Mouse (Mus musculus): ENCODE data around the gene Arhgef3. TPM values are rescaled to one million over a fixed set of nuclear protein-coding genes. Genes with fewer than 3 reads are reported as not detected.

Arhgef3 gene
- polyA plus RNA-seq, 1 experiment = 40.2 TPM

DNA sequence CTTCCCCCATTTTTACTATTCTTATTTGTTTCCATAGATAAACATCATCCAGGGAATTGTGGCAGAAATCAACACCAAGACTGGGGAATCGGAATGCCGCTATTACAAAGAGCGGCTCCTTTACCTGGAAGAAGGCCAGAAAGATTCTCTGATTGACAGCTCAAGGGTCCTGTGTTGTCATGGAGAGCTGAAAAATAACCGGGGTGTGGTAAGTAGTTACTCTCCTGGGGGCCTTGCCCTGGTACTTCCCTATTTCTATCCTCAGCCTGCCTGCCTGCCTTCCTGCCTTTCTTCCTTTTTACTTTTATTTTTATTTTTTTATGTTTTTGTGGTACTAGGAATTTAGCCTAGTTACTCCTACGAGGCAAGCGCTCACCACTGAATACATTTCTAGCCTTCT lies 282.8 kb downstream of the Arhgef3 start:
- no peak for DNase-seq (ENCODE audit: extremely low spot score in 1 of 2, low spot score in 1 of 2)

GRCm38 (mm10) chr14:27400495-27400894 lies 285.8 kb downstream of the Arhgef3 start:
- DNase-seq (ENCODE audit: extremely low spot score in 1 of 2, low spot score in 1 of 2) = no peak

- no peak for DNase-seq (ENCODE audit: extremely low spot score in 1 of 2, low spot score in 1 of 2)
These were observed 287.1 kb downstream of the Arhgef3 start for GRCm38 (mm10) chr14:27401717-27402278.

GRCm38 (mm10) chr14:27402332-27403250 lies 287.9 kb downstream of the Arhgef3 start:
- no peak for DNase-seq (ENCODE audit: extremely low spot score in 1 of 2, low spot score in 1 of 2)

GRCm38 (mm10) chr14:27405452-27405851 lies 290.8 kb downstream of the Arhgef3 start:
- no peak for DNase-seq (ENCODE audit: extremely low spot score in 1 of 2, low spot score in 1 of 2)

DNA sequence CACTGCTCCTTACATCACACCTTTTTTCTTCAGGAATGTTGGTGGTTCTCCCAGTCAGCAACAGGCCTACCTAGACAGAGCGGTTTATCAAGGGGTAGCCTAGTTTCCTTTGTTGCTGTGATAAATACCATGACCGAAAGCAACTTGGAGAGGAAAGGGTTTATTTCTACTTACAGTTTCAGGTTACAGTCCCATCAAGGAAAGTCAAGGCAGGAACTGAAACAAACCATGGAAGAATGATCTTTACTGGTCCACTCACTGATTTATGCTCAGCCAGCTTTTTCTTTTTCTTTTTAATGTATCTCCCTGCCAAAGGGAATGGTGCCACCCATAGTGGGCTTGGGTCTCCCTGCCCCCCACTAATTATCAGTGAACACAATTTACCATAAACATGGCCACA lies 291.2 kb downstream of the Arhgef3 start:
- no peak for DNase-seq (ENCODE audit: extremely low spot score in 1 of 2, low spot score in 1 of 2)

GRCm38 (mm10) chr14:27408240-27408639 lies 293.5 kb downstream of the Arhgef3 start:
- DNase-seq (ENCODE audit: extremely low spot score in 1 of 2, low spot score in 1 of 2) = no peak

GRCm38 (mm10) chr14:27409662-27410061 lies 295.0 kb downstream of the Arhgef3 start:
- DNase-seq (ENCODE audit: extremely low spot score in 1 of 2, low spot score in 1 of 2) = no peak

DNA sequence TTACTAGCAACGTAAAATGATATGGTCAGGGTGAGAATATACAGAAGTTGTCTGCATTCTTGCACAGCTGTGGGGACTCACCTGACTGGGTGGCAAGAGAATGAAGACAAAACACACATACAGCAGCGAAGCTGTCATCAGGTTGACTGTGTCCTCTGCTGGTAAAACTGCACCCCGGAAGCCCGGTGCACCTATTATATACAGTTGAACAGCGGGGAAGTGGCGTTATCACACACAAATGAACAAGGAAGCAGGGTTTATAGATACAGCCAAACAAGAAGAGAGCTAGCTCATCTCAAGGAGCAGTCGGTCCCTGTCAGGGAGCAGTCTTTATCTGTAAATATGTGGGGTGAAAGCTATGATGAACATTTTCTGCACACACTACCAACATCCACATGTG lies 296.8 kb downstream of the Arhgef3 start:
- no peak for DNase-seq (ENCODE audit: extremely low spot score in 1 of 2, low spot score in 1 of 2)

DNA sequence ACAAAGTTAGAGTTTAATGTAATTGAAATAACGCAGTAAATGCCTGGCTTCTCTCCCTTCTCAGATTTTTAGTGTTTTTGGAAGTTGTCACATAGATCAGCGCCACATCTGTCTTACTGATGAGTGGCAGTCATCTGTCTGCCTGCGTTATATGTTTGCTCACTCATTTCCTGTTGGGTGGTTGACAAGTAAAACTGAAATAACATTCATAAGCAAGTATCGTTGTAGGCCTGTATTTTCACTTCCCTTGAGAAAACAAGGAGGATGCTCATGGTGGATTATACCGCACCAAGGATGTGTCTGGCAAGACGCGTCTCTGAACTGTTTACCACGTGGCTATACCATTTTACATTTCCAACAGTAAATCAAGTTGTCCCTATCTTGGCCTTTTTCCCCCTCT lies 298.0 kb downstream of the Arhgef3 start:
- DNase-seq (ENCODE audit: extremely low spot score in 1 of 2, low spot score in 1 of 2) = no peak

DNA sequence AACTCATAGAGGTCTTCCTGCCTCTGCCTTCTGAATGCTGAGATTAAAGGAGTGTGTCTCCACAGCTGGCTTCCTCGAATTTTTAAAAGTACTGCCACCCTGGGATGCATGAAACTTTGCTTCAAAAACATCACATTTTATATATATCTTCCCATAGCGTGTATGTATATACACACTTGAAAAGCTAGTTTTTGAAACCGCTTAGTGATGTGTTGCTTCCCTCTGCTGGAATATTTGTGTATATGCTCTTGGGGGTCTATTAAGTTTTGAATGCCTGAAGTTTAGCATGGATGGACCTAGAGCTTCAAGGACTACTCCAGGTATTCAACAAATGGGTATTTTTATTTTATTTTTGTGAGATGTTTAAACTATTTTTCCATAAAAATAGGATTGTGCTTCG lies 299.3 kb downstream of the Arhgef3 start:
- DNase-seq (ENCODE audit: extremely low spot score in 1 of 2, low spot score in 1 of 2) = peak in 1 of 2 experiments; percentile 71

DNA sequence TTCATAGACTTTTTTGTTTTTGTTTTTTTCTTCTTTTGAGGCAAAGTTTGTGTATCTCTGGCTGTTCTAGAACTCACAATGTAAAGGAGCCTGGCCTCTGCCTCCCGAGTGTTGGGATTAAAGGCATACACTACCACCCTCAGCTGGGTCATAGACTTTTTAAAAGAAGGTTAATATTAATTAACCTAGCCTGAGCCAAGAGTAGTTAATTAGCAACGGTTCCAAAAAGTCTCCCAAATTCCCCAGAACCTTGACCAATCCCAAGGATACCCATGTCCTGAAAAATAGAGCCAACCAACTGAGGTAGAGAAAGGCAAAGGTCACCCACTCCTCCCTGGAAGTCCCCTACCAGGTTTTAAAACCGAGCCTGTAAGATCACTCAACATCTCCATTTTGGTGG lies 306.1 kb downstream of the Arhgef3 start:
- DNase-seq (ENCODE audit: extremely low spot score in 1 of 2, low spot score in 1 of 2) = no peak

GRCm38 (mm10) chr14:27422301-27422700 lies 307.6 kb downstream of the Arhgef3 start:
- no peak for DNase-seq (ENCODE audit: extremely low spot score in 1 of 2, low spot score in 1 of 2)

DNA sequence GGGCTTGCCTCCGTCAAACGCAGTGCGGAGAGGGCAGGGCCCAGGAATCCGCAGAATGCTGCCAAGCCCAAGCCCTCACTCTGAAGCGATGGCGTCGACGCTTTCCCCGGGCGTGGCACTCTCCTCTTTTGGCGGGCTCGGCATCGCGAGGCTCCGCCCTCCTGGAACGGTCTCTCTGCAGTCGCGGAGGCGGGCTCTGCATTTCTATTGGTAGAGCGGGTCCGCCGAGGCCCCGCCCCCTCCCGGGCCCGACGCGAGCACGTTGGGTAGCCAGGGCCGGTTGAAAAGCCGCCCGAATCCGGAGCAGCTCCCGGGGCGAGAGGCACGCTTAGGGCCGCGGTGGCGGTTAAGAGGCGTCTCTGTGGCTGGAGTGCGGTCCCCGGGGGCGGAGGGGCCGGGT lies 313.9 kb downstream of the Arhgef3 start, which contains the start of gene Fam208a:
Gene Fam208a (plus strand): TSS at position 262 of the 400 bp plus-strand sequence.
- peak; percentile 85 to 90 for DNase-seq (ENCODE audit: extremely low spot score in 1 of 2, low spot score in 1 of 2)

- DNase-seq (ENCODE audit: extremely low spot score in 1 of 2, low spot score in 1 of 2) = peak; percentile 70 to 85
These were observed 314.4 kb downstream of the Arhgef3 start for GRCm38 (mm10) chr14:27428973-27429711.

- no peak for DNase-seq (ENCODE audit: extremely low spot score in 1 of 2, low spot score in 1 of 2)
These were observed 315.6 kb downstream of the Arhgef3 start for GRCm38 (mm10) chr14:27430280-27430679.

DNA sequence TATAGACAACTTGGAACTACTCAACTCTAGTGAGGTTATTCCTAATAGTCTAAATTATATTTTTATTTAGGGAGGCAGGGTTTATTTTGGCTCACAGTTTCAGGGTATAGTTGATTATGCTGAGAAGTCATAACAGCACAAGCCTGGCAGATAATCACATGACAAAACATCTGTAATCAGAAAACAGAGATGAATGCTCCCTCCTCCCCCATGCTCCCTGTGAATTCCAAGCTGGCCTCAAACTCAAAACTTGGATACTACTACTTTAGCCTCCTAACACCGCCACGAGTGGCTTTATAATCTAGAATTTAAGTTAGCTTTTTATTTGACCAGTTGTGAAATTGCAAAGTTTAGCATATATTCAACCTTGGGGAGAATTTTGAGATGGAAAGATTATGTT lies 317.4 kb downstream of the Arhgef3 start:
- no peak for DNase-seq (ENCODE audit: extremely low spot score in 1 of 2, low spot score in 1 of 2)

- DNase-seq (ENCODE audit: extremely low spot score in 1 of 2, low spot score in 1 of 2) = no peak
These were observed 321.4 kb downstream of the Arhgef3 start for GRCm38 (mm10) chr14:27436116-27436515.

- no peak for DNase-seq (ENCODE audit: extremely low spot score in 1 of 2, low spot score in 1 of 2)
These were observed 322.1 kb downstream of the Arhgef3 start for GRCm38 (mm10) chr14:27436826-27437225.

DNA sequence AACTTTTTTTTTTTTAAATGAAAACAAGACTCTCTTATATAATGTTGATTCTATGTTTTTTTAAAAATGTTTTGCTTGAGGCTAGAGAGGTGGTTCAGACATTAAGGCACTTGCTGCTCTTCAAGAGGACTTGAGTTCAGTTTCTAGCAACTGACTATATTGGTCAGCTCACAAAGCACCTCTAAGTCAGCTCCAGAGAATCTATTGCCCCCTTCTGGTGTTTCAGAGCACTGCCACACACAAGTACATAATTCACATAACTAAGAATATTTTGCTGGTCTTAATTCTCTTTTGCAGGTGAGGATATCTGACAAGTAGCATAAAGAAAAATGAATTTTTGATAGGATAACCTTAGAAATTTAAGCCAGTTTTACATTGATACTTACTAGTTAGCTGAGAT lies 326.2 kb downstream of the Arhgef3 start:
- DNase-seq (ENCODE audit: extremely low spot score in 1 of 2, low spot score in 1 of 2) = no peak

- DNase-seq (ENCODE audit: extremely low spot score in 1 of 2, low spot score in 1 of 2) = peak in 1 of 2 experiments; percentile 19
These were observed 330.2 kb downstream of the Arhgef3 start for GRCm38 (mm10) chr14:27444851-27445281.

All from frontal cortex, adult 2 months (tissue).